Mouse (Mus musculus) heart, adult 2 months (tissue): Measurements from ENCODE around the gene Plcb4. TPM values are rescaled to one million over a fixed set of nuclear protein-coding genes. Genes with fewer than 3 reads are reported as not detected.

Experiments used
- DNase-seq, 2 experiments: peaks; one replicate each; pipeline ENCODE4 v3.0.0; 2021
- H3K27ac ChIP-seq: fragments of 200-600 bp; 2 replicates; pipeline ENCODE4 v1.8.1; 2022
- H3K27me3 ChIP-seq: fragments of 200-500 bp; 2 replicates; pipeline ENCODE4 v1.6.1; 2012; ENCODE audit warnings: mild to moderate bottlenecking, low read length, inconsistent platforms, mixed read lengths; ENCODE audit not compliant: control insufficient read depth, insufficient read depth
- H3K36me3 ChIP-seq: fragments of 200-500 bp; 2 replicates; pipeline ENCODE4 v1.6.1; 2012; ENCODE audit warnings: low read length, inconsistent platforms; ENCODE audit not compliant: control insufficient read depth, insufficient read depth
- H3K4me1 ChIP-seq: fragments of 200-500 bp; 2 replicates; pipeline ENCODE4 v1.6.1; 2011; ENCODE audit warnings: low read length; ENCODE audit not compliant: control insufficient read depth, insufficient read depth
- H3K4me3 ChIP-seq: fragments of 200-600 bp; 2 replicates; pipeline ENCODE4 v1.8.1; 2022
- H3K79me2 ChIP-seq: fragments of 200-500 bp; replicated peaks from 2 replicates; pipeline ENCODE4 v1.6.1; 2012; ENCODE audit warnings: mild to moderate bottlenecking, inconsistent platforms, low read length, moderate library complexity, mixed read lengths; ENCODE audit not compliant: control insufficient read depth, insufficient read depth
- H3K9ac ChIP-seq: fragments of 200-500 bp; 2 replicates; pipeline ENCODE4 v1.6.1; 2012; ENCODE audit warnings: low read depth, mild to moderate bottlenecking, control low read depth, inconsistent platforms, low read length, mixed read lengths
- CTCF ChIP-seq: fragments of 200-600 bp; IDR thresholded peaks from 2 replicates; pipeline ENCODE4 v1.8.1; 2022; ENCODE audit warnings: antibody characterized with exemption, mild to moderate bottlenecking, moderate library complexity
- EP300 ChIP-seq: fragments of 200-500 bp; IDR thresholded peaks from 2 replicates; pipeline ENCODE4 v1.6.1; 2011; ENCODE audit warnings: low read depth, low read length, control low read depth; ENCODE audit not compliant: insufficient read depth
- POLR2A ChIP-seq: fragments of 200-500 bp; IDR thresholded peaks from 2 replicates; pipeline ENCODE4 v1.6.1; 2011; ENCODE audit warnings: mild to moderate bottlenecking, low read depth, low read length, control low read depth; ENCODE audit not compliant: insufficient read depth
- WGBS: fragments of 180-500 bp; shearing (Covaris S2); methylation state at CpG from one replicate; pipeline ENCODE4 v1.1.7; 2018; 5-methylcytosine and 5-hydroxymethylcytosine counted together
- intact Hi-C: fragments of 180-260 bp; cut with DNase I; formaldehyde crosslinking; loops from one replicate; pipeline ENCODE4 v1.15.1; 2025
- polyA plus RNA-seq: library from polyadenylated mRNA; depleted of rRNA; stranded (reverse); fragments of >200 nt; gene quantifications from 2 replicates; pipeline ENCODE4 v1.2.3, GENCODE M21; 2012
- total RNA-seq, 2 experiments: library from RNA; stranded (reverse); gene quantifications; 2 replicates each; pipeline ENCODE4 v1.2.3; 2021

Gene Plcb4
- total and polyA plus RNA-seq, 3 experiments, result 23.1 to 60.2 (median 55.0) TPM

- Histone ChIP-seq H3K36me3 (peaks cover 14% of the 10 kb centered on the region), H3K79me2 (peaks cover 14% of the 10 kb centered on the region), H3K4me3 (no peak overlapping the region), H3K9ac (no peak overlapping the region), H3K27me3 (no peaks in the 10 kb centered on the region), H3K4me1 (peaks cover 13% of the 10 kb centered on the region), H3K27ac (no peak overlapping the region)
- no peak for DNase-seq
- TF ChIP-seq POLR2A, result no peak
- TF ChIP-seq CTCF, result no peak
- no peak for TF ChIP-seq EP300
- intact Hi-C loops, result no loop called here
- 66% methylated on average over 6 of the region's 6 CpGs for WGBS
Measured at GRCm38 (mm10) chr2:135766471-135767063, 107.8 kb downstream of the Plcb4 start.

GRCm38 (mm10) chr2:135767535-135767934 is 108.7 kb downstream of the Plcb4 start:
- Histone ChIP-seq H3K27me3 (no peaks in the 10 kb centered on the region), H3K79me2 (peaks cover 14% of the 10 kb centered on the region), H3K9ac (no peak overlapping the region), H3K4me1 (peaks cover 14% of the 10 kb centered on the region), H3K36me3 (peaks cover 14% of the 10 kb centered on the region), H3K27ac (no peak overlapping the region), H3K4me3 (no peak overlapping the region)
- TF ChIP-seq EP300, result no peak
- DNase-seq, result no peak
- 74% methylated on average over 5 of the region's 5 CpGs for WGBS
- intact Hi-C loops, result no loop called here

DNA sequence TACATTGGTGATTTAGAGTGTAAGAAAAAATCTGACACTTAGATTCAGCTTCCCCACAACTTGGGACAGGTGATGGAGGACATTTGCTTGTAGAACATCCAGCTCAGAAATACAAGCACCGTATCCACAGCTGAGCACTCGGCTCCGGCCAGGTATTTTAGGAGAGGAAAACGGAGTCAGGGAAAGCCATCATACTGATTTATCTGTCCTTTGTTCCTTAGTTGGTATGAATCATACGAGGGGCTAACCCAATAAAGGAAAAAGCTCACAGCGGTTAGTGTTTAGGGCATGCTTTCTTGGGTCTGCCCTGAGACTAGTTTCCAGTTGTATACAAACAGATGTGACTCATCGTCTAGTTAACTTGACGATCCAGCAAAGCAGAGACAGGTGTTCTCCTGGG is 110.9 kb downstream of the Plcb4 start:
- peaks cover 11% of the 10 kb centered on the region for H3K79me2 ChIP-seq

DNA sequence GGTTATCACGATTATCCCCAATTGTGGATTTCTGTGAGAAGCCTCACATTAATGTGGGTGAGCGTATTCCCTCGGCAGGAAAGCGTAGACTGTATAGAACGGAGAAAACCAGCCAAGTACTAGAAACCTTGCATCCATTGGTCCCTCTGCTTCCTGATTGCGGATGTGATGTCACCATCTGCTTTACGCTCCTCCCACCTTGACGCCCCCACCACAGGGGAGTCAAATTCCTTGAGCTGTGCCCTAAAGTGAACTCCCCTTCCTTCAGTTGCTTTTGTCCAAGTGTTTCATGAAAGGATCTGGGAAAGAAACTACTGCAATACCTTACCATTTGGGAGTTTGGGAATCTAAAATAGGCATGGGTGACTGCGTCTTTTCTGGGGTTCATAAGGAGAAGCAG is 111.4 kb downstream of the Plcb4 start:
- Histone ChIP-seq H3K36me3 (peaks cover 29% of the 10 kb centered on the region), H3K79me2 (peaks cover 11% of the 10 kb centered on the region), H3K4me1 (peaks cover 19% of the 10 kb centered on the region), H3K4me3 (no peak overlapping the region), H3K9ac (no peak overlapping the region), H3K27me3 (no peaks in the 10 kb centered on the region), H3K27ac (no peak overlapping the region)
- intact Hi-C loops, result no loop called here
- WGBS, result 87% methylated on average over 9 of the region's 9 CpGs
- TF ChIP-seq POLR2A, result no peak
- TF ChIP-seq CTCF, result no peak
- no peak for TF ChIP-seq EP300
- DNase-seq, result no peak

More for the DNA sequence above, 110.9 kb downstream of the Plcb4 start:
- DNase-seq, result no peak
- Histone ChIP-seq H3K4me3 (no peak overlapping the region), H3K27me3 (no peaks in the 10 kb centered on the region), H3K27ac (no peak overlapping the region), H3K36me3 (peaks cover 27% of the 10 kb centered on the region), H3K9ac (no peak overlapping the region), H3K4me1 (peaks cover 21% of the 10 kb centered on the region)
- intact Hi-C loops, result no loop called here
- no peak for TF ChIP-seq EP300
- TF ChIP-seq POLR2A, result no peak
- TF ChIP-seq CTCF, result no peak
- 84% methylated on average over 8 of the region's 8 CpGs for WGBS

DNA sequence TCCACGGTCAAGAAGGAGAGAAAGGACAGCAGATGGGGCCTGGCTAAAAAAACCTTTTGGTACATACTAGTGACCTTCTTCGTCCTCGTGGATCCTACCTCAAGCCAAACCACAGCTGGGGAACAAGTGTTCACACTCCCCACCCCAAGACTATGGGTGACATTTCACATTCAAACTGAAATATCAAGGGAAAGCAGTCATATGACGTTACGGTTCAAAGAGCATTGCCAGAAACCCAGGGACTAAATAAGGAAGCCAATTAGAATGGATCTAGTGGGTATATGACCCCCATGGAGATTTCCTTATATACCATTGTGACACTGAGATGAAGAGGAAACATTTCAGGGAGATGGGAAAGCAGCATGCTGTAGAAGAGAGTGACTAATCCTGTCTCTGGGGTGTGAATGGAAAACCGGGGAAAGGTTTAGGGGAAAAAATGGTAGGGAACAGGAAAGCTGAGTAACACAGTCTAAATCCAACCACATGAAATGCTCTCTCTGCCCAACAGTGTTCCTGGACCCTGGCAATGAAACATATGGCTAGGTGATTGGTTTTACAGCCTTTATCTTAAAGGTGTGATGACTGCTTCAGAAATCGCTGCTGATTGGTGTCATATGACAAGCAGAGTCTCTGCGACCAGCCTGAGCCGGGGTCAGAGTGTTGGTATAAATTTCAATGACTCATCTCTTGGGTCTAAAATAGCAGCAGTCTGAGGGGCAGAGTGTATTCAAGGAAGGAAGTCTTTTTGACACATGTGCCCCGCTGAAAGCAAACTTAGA is 114.6 kb downstream of the Plcb4 start:
- WGBS, result 29% methylated on average over 10 of the region's 10 CpGs
- H3K27me3 ChIP-seq, result no peaks in the 10 kb centered on the region
- no peak overlapping the region for H3K9ac ChIP-seq
- DNase-seq, result no peak
- H3K79me2 ChIP-seq, result no peaks in the 10 kb centered on the region; the same call in 1 of the 2 replicates
- peaks cover 23% of the 10 kb centered on the region for H3K36me3 ChIP-seq
- peak overlapping the region; percentile 13; the same call in 1 of the 2 replicates for H3K27ac ChIP-seq
- peaks cover 14% of the 10 kb centered on the region for H3K4me1 ChIP-seq
- TF ChIP-seq POLR2A (no peak), EP300 (no peak), CTCF (no peak)
- intact Hi-C loops, result no loop called here
- no peak overlapping the region for H3K4me3 ChIP-seq

DNA sequence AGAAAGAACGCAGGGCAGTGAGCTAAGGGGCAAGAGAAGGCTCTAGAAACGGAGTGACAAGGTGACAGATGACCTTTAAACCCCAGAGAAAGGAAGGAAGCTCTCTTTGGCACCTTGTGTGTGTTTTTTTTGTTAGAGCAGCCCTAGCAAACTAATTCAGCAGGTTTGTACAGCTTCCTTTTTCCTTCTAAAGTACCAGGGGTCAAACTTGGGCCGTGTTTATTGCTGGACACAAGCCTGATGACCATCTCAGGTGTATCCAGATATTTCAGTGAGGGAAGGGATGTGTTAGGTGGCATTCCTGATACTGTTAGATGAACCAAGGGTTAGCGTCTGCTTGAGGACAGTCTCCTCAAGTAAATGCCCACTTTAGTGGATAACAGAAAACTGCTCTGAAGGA is 116.2 kb downstream of the Plcb4 start:
- H3K79me2 ChIP-seq, result peaks cover 2% of the 10 kb centered on the region
- no peaks in the 10 kb centered on the region for H3K27me3 ChIP-seq
- peak overlapping the region; percentile 26 for H3K27ac ChIP-seq
- no peak overlapping the region for H3K9ac ChIP-seq
- peaks cover 12% of the 10 kb centered on the region for H3K4me1 ChIP-seq
- peaks cover 21% of the 10 kb centered on the region for H3K36me3 ChIP-seq
- TF ChIP-seq CTCF (no peak), EP300 (no peak), POLR2A (no peak)
- no peak for DNase-seq
- H3K4me3 ChIP-seq, result no peak overlapping the region
- WGBS, result 50% methylated on average over 4 of the region's 4 CpGs
- intact Hi-C loops, result no loop called here
